8 mouse cellular contexts compared by ENCODE assay signal in genomic region chr4:131874169-131874536, GRCm38 (mm10). TPM values are rescaled to one million over a fixed set of nuclear protein-coding genes. Genes with fewer than 3 reads are reported as not detected.
A peak's percentile ranks its signal among the peaks of the same experiment; 100 is the strongest.
DNase-seq lines count a peak whose midpoint lies in the region; ATAC-seq and TF ChIP-seq lines count a peak whose summit lies in the region.

No protein-coding gene starts in this region.

- no peak for TF ChIP-seq CTCF in gastrocnemius, adult 2 months (IDR thresholded peaks at IDR 0.05)

- intact Hi-C loops in gastrocnemius, adult 2 months (cut with DNase I), result no loop called here
- intact Hi-C loops in gastrocnemius, postnatal 14 days (cut with DNase I; ENCODE audit: low total_unique reads), result no loop called here

- no peak for DNase-seq in gastrocnemius, adult 2 months
- no peak for DNase-seq in gastrocnemius, adult 18-20 months (ENCODE audit: low spot score)
- no peak for DNase-seq in forebrain, embryonic 14.5 days (ENCODE audit: low spot score)
- DNase-seq in gastrocnemius, postnatal 14 days, result no peak
- no peak for DNase-seq in layer of hippocampus, postnatal 14 days (ENCODE audit: low spot score in 2 of 2)

- H3K4me3 ChIP-seq in gastrocnemius, adult 2 months, result peak overlapping the region; percentile 77
- H3K4me3 ChIP-seq in forebrain, embryonic 14.5 days (ENCODE audit: low read depth, low read length), result peak overlapping the region; percentile 99
- H3K4me3 ChIP-seq in liver, embryonic 15.5 days (replicated peaks), result peak overlapping the region; percentile 99

- peak overlapping the region; percentile 100 for H3K9ac ChIP-seq in forebrain, embryonic 14.5 days (ENCODE audit: low read length)
- peak overlapping the region; percentile 100 for H3K9ac ChIP-seq in liver, embryonic 15.5 days

- no peaks in the 10 kb centered on the region for H3K36me3 ChIP-seq in forebrain, embryonic 14.5 days (ENCODE audit: control insufficient read depth, insufficient read depth, low read length)
- no peaks in the 10 kb centered on the region for H3K36me3 ChIP-seq in liver, embryonic 15.5 days (replicated peaks)

- H3K27me3 ChIP-seq in forebrain, embryonic 14.5 days (replicated peaks; ENCODE audit: control insufficient read depth, insufficient read depth, low read length), result no peaks in the 10 kb centered on the region
- no peaks in the 10 kb centered on the region for H3K27me3 ChIP-seq in liver, embryonic 15.5 days

- under 1% methylated on average over 20 of the region's 20 CpGs for WGBS in forebrain, embryonic 14.5 days
- under 1% methylated on average over 20 of the region's 20 CpGs for WGBS in liver, embryonic 15.5 days (ENCODE audit: insufficient replicate concordance)

- H3K4me2 ChIP-seq in forebrain, embryonic 14.5 days (ENCODE audit: low read length), result peak overlapping the region; percentile 94
- peak overlapping the region; percentile 78 for H3K4me2 ChIP-seq in liver, embryonic 15.5 days

- no peaks in the 10 kb centered on the region for H3K9me3 ChIP-seq in forebrain, embryonic 14.5 days (replicated peaks; ENCODE audit: control insufficient read depth, low read length)
- H3K9me3 ChIP-seq in liver, embryonic 15.5 days (replicated peaks), result no peaks in the 10 kb centered on the region

- peak; percentile 24 for ATAC-seq in CD4-positive, CD25-positive, alpha-beta regulatory T cell, adult 4 months
- ATAC-seq in forebrain, embryonic 14.5 days, result no peak
- peak; percentile 14 for ATAC-seq in liver, embryonic 15.5 days (ENCODE audit: insufficient read depth)
- ATAC-seq in cerebellum, adult (ENCODE audit: insufficient number of reproducible peaks, low FRiP score, low TSS enrichment), result no peak

- peak overlapping the region; percentile 100 for H3K27ac ChIP-seq in gastrocnemius, adult 2 months
- peak overlapping the region; percentile 100 for H3K27ac ChIP-seq in forebrain, embryonic 14.5 days (ENCODE audit: low read depth, low read length)
- peak overlapping the region; percentile 97 for H3K27ac ChIP-seq in liver, embryonic 15.5 days (replicated peaks)

- H3K4me1 ChIP-seq in forebrain, embryonic 14.5 days (ENCODE audit: control insufficient read depth, insufficient read depth, low read length), result peaks cover 25% of the 10 kb centered on the region
- peaks cover 61% of the 10 kb centered on the region for H3K4me1 ChIP-seq in liver, embryonic 15.5 days (replicated peaks)

RNA-seq across cellular contexts. Expression of gene Srsf4, which starts 0.7 kb away (rescaled TPM):
- total RNA-seq in gastrocnemius, adult 2 months (2021), result 10 to 100 TPM; 32.0 to 33.8 TPM
- 10 to 100 TPM; 28.0 TPM for total RNA-seq in gastrocnemius, adult 18-20 months (2021)
- 10 to 100 TPM in 1 of 2 experiments, 1 to 10 TPM in 1; 6.7 to 13.2 TPM for polyA plus RNA-seq in CD4-positive, CD25-positive, alpha-beta regulatory T cell, adult 4 months (2017; shearing (Covaris generic))
- 109 and 132 TPM in 2 replicates for polyA plus RNA-seq in forebrain, embryonic 14.5 days (2014; fragmentation: Nextera tagmentation; extraction: Ambion mirVana)
- polyA plus RNA-seq in liver, embryonic 15.5 days (2015; fragmentation: Nextera tagmentation; extraction: Ambion mirVana), result 58.4 and 61.1 TPM in 2 replicates
- total RNA-seq in gastrocnemius, postnatal 14 days (2021), result 10 to 100 TPM; 29.6 to 41.4 TPM
- total RNA-seq in layer of hippocampus, postnatal 14 days (2021), result 10 to 100 TPM; 68.6 to 70.3 TPM

RNA-seq across cellular contexts. Expression of gene Mecr, which starts 30.9 kb away (rescaled TPM):
- 10 to 100 TPM; 16.3 to 25.4 TPM for total RNA-seq in gastrocnemius, adult 2 months (2021)
- 10 to 100 TPM; 19.7 to 25.5 TPM for total RNA-seq in gastrocnemius, adult 18-20 months (2021)
- polyA plus RNA-seq in CD4-positive, CD25-positive, alpha-beta regulatory T cell, adult 4 months (2017; shearing (Covaris generic)), result 10 to 100 TPM; 32.8 to 34.9 TPM
- polyA plus RNA-seq in forebrain, embryonic 14.5 days (2014; fragmentation: Nextera tagmentation; extraction: Ambion mirVana), result 33.7 and 35.7 TPM in 2 replicates
- polyA plus RNA-seq in liver, embryonic 15.5 days (2015; fragmentation: Nextera tagmentation; extraction: Ambion mirVana), result 34.0 and 34.9 TPM in 2 replicates
- total RNA-seq in gastrocnemius, postnatal 14 days (2021), result 10 to 100 TPM; 19.2 to 25.7 TPM
- 10 to 100 TPM; 36.4 to 37.0 TPM for total RNA-seq in layer of hippocampus, postnatal 14 days (2021)

RNA-seq across cellular contexts. Expression of gene Ptpru, which starts 36.1 kb away (rescaled TPM):
- total RNA-seq in gastrocnemius, adult 2 months (2021), result 1 to 10 TPM; 1.7 to 2.6 TPM
- 1 to 10 TPM in 1 of 2 experiments, under 1 TPM in 1; 0.71 to 1.5 TPM for total RNA-seq in gastrocnemius, adult 18-20 months (2021)
- not detected for polyA plus RNA-seq in CD4-positive, CD25-positive, alpha-beta regulatory T cell, adult 4 months (2017; shearing (Covaris generic))
- 20.1 and 20.8 TPM in 2 replicates for polyA plus RNA-seq in forebrain, embryonic 14.5 days (2014; fragmentation: Nextera tagmentation; extraction: Ambion mirVana)
- polyA plus RNA-seq in liver, embryonic 15.5 days (2015; fragmentation: Nextera tagmentation; extraction: Ambion mirVana), result 2.4 and 3.0 TPM in 2 replicates
- 1 to 10 TPM; 1.1 to 1.5 TPM for total RNA-seq in gastrocnemius, postnatal 14 days (2021)
- total RNA-seq in layer of hippocampus, postnatal 14 days (2021), result 10 to 100 TPM; 66.8 to 82.5 TPM

RNA-seq across cellular contexts. Expression of gene Tmem200b, which starts 47.4 kb away (rescaled TPM):
- 1 to 10 TPM; 1.2 to 4.0 TPM for total RNA-seq in gastrocnemius, adult 2 months (2021)
- total RNA-seq in gastrocnemius, adult 18-20 months (2021), result 1 to 10 TPM; 1.3 to 3.2 TPM
- not detected for polyA plus RNA-seq in CD4-positive, CD25-positive, alpha-beta regulatory T cell, adult 4 months (2017; shearing (Covaris generic))
- polyA plus RNA-seq in forebrain, embryonic 14.5 days (2014; fragmentation: Nextera tagmentation; extraction: Ambion mirVana), result not detected in 2 replicates
- 0.26 and 0.28 TPM in 2 replicates for polyA plus RNA-seq in liver, embryonic 15.5 days (2015; fragmentation: Nextera tagmentation; extraction: Ambion mirVana)
- 1 to 10 TPM; 4.5 to 5.5 TPM for total RNA-seq in gastrocnemius, postnatal 14 days (2021)
- 1 to 10 TPM; 2.2 to 2.3 TPM for total RNA-seq in layer of hippocampus, postnatal 14 days (2021)

Comparison
In these comparisons a context has a peak if more than half of its experiments do, and no peak if none do; other contexts are left out.
1. ATAC-seq: peak in CD4-positive, CD25-positive, alpha-beta regulatory T cell, adult 4 months (single experiment) and liver, embryonic 15.5 days (single experiment); none in forebrain, embryonic 14.5 days (single experiment) and cerebellum, adult (single experiment).
2. RNA of gene Ptpru, which starts 36.1 kb away (total RNA-seq): 66.8 to 82.5 TPM in layer of hippocampus, postnatal 14 days; 1.7 to 2.6 TPM in gastrocnemius, adult 2 months, 1.1 to 1.5 TPM in gastrocnemius, postnatal 14 days and 0.71 to 1.5 TPM in gastrocnemius, adult 18-20 months; every median in the first group is over 10 times any median in the second.
3. Peak in every context shown above with its lines, with median percentiles within 50 percentile points of each other: H3K27ac ChIP-seq and H3K4me3 ChIP-seq.